Mouse (Mus musculus) brain, embryonic 14.5 days (tissue): ENCODE measurements around the gene Prrt3.

Source experiments
- CTCF ChIP-seq: fragments of 200-500 bp; IDR thresholded peaks from 2 replicates; pipeline ENCODE4 v1.5.1; 2012; ENCODE audit warnings: inconsistent platforms, mild to moderate bottlenecking, moderate library complexity, borderline replicate concordance; ENCODE audit not compliant: insufficient read depth, insufficient read length; ENCODE audit errors: extremely low read depth
- POLR2A ChIP-seq: fragments of 200-500 bp; IDR thresholded peaks from 2 replicates; pipeline ENCODE4 v1.6.1; 2012; ENCODE audit warnings: mild to moderate bottlenecking, inconsistent platforms, borderline replicate concordance; ENCODE audit not compliant: poor library complexity, insufficient read depth, insufficient read length, severe bottlenecking; ENCODE audit errors: extremely low read depth

- TF ChIP-seq POLR2A (no peak), CTCF (no peak)
These were observed 30.3 kb downstream of the Prrt3 start, which contains the start of gene Il17rc for GRCm38 (mm10) chr6:113471297-113471936.
